Comparison of ENCODE assay signal across 21 mouse cellular contexts in the genomic region with DNA sequence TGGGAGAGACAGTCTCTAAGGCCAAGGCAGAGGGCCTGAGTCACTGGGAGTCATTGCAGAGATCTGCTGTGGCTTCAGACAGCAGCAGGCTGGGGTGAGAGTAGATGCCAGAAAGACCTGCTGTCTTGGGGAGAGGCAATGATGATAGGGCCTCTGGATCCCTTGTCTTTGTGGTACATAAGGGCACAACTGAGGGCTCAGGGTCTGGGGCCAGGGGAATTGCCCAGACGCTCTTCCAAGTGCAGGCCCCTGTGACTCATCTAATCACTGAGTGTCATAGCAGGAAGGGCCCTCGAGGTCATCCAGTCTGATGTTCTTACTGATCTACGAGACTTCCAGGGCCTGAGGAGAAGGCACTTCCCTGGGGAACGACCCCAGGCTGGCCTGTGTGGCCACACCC. TPM values are rescaled to one million over a fixed set of nuclear protein-coding genes. Genes with fewer than 3 reads are reported as not detected.
DNase-seq lines count a peak whose midpoint lies in the region; ATAC-seq lines count a peak whose summit lies in the region.
"Had no signal": no experiment of that assay in that cellular context is flagged by ENCODE, and none has a peak within 500 bp of the region (broad histone marks: within the 10 kb centered on the region; RNA-seq: fewer than 3 reads in every experiment).

No protein-coding gene starts in this region.

- peak; percentile 61 for DNase-seq in adrenal gland, adult 2 months
- DNase-seq in adrenal gland, postnatal 4 days (ENCODE audit: low spot score in 2 of 2): no peak
- DNase-seq in 3T3-L1 (ENCODE audit: low read depth, low spot score) (peak; percentile 36), NIH3T3 (ENCODE audit: low read depth) (peak; percentile 11)
- DNase-seq in mesoderm, embryonic 11.5 days (ENCODE audit: low read depth, low spot score): peak; percentile 12
- DNase-seq in spleen, adult 18-20 months: no peak
- DNase-seq: cerebellum, adult 11-12 months; cerebellum, adult 9-11 months; embryo, embryonic 11 days; gastrocnemius, postnatal 25 days; heart, adult 18-20 months; kidney, adult 18-20 months; kidney, postnatal 36 days; lung, adult 2 months; lung, postnatal 10 days; retina, postnatal 1 day; thymus, postnatal 14 days had no signal

- ATAC-seq in granulocyte monocyte progenitor cell, adult 5-6 weeks (replicated peaks; ENCODE audit: poor library complexity, severe bottlenecking): no peak
- ATAC-seq: CD4-positive, CD25-positive, alpha-beta regulatory T cell, adult 4 months; forebrain, embryonic 14.5 days; hindbrain, embryonic 16.5 days had no signal

RNA-seq across cellular contexts. Expression of gene Rims3, which starts 24.8 kb away (rescaled TPM):
- 10 to 100 TPM in 1 of 2 experiments, 1 to 10 TPM in 1; 5.8 to 11.0 TPM for total RNA-seq in adrenal gland, adult 2 months (2021)
- polyA plus RNA-seq in adrenal gland, adult 2 months (2012; rRNA removed): 6.9 and 7.3 TPM in 2 replicates
- total RNA-seq in adrenal gland, postnatal 4 days (2021): 10 to 100 TPM; 11.8 to 13.9 TPM
- total RNA-seq in granulocyte monocyte progenitor cell, adult 5-6 weeks (2014; fragmentation: Nextera tagmentation): not detected in 2 replicates
- not detected in 2 replicates for total RNA-seq in granulocyte monocyte progenitor cell, adult 5-6 weeks (2017)

RNA-seq across cellular contexts. Expression of gene Exo5, which starts 45.4 kb away (rescaled TPM):
- total RNA-seq in adrenal gland, adult 2 months (2021): 10 to 100 TPM in 1 of 2 experiments, 1 to 10 TPM in 1; 6.9 to 10.2 TPM
- 0.80 and 1.4 TPM in 2 replicates for polyA plus RNA-seq in adrenal gland, adult 2 months (2012; rRNA removed)
- 10 to 100 TPM; 17.0 TPM for total RNA-seq in adrenal gland, postnatal 4 days (2021)
- total RNA-seq in granulocyte monocyte progenitor cell, adult 5-6 weeks (2014; fragmentation: Nextera tagmentation): 15.4 and 17.6 TPM in 2 replicates
- total RNA-seq in granulocyte monocyte progenitor cell, adult 5-6 weeks (2017): 16.4 and 18.1 TPM in 2 replicates

RNA-seq across cellular contexts. Expression of gene Nfyc, which starts 48.0 kb away (rescaled TPM):
- total RNA-seq in adrenal gland, adult 2 months (2021): 10 to 100 TPM; 43.0 to 59.0 TPM
- 169 and 171 TPM in 2 replicates for polyA plus RNA-seq in adrenal gland, adult 2 months (2012; rRNA removed)
- 10 to 100 TPM; 68.2 to 73.5 TPM for total RNA-seq in adrenal gland, postnatal 4 days (2021)
- total RNA-seq in granulocyte monocyte progenitor cell, adult 5-6 weeks (2014; fragmentation: Nextera tagmentation): 24.9 and 53.4 TPM in 2 replicates
- total RNA-seq in granulocyte monocyte progenitor cell, adult 5-6 weeks (2017): 45.1 and 61.6 TPM in 2 replicates

Comparison
In these comparisons a context has a peak if more than half of its experiments do, and no peak if none do; other contexts are left out.
1. DNase-seq: peak in adrenal gland, adult 2 months (single experiment), 3T3-L1 (single experiment), NIH3T3 (single experiment) and mesoderm, embryonic 11.5 days (single experiment); none in adrenal gland, postnatal 4 days (0 of 2) and spleen, adult 18-20 months (0 of 2).
2. RNA of gene Rims3, which starts 24.8 kb away (total RNA-seq): 11.8 to 13.9 TPM in adrenal gland, postnatal 4 days and 5.8 to 11.0 TPM in adrenal gland, adult 2 months; not detected in granulocyte monocyte progenitor cell, adult 5-6 weeks; every median in the first group is over 4 times any median in the second.